Mouse (Mus musculus) neural tube, embryonic 14.5 days (tissue): ENCODE results near the gene Scyl1. TPM values are rescaled to one million over a fixed set of nuclear protein-coding genes. Genes with fewer than 3 reads are reported as not detected.

ENCODE experiments used
- ATAC-seq: fragments of 200-750 bp; cut with Nextera tagmentation; 2 replicates; pipeline ENCODE4 v1.8.0; 2017; ENCODE audit warnings: low read depth, mild to moderate bottlenecking, moderate TSS enrichment, moderate library complexity
- H3K27ac ChIP-seq: fragments of 300-500 bp; sonication (generic); 2 replicates; pipeline ENCODE4 v1.5.1; 2014; ENCODE audit warnings: low read depth, mild to moderate bottlenecking, control low read depth, low read length, moderate library complexity, mixed read lengths
- H3K27me3 ChIP-seq: fragments of 300-500 bp; sonication (generic); 2 replicates; pipeline ENCODE4 v1.6.1; 2014; ENCODE audit warnings: low read length; ENCODE audit not compliant: control insufficient read depth, insufficient read depth
- H3K36me3 ChIP-seq: fragments of 300-500 bp; sonication (generic); 2 replicates; pipeline ENCODE4 v1.6.1; 2014; ENCODE audit warnings: low read length, mixed read lengths; ENCODE audit not compliant: control insufficient read depth, insufficient read depth
- H3K4me1 ChIP-seq: fragments of 300-500 bp; sonication (generic); 2 replicates; pipeline ENCODE4 v1.6.1; 2014; ENCODE audit warnings: low read length; ENCODE audit not compliant: control insufficient read depth, insufficient read depth
- H3K4me2 ChIP-seq: fragments of 300-500 bp; sonication (generic); 2 replicates; pipeline ENCODE4 v1.6.1; 2014; ENCODE audit warnings: mild to moderate bottlenecking, low read depth, low read length, control low read depth
- H3K4me3 ChIP-seq: fragments of 300-500 bp; sonication (generic); 2 replicates; pipeline ENCODE4 v1.5.1; 2014; ENCODE audit warnings: low read depth, low read length, control low read depth, mixed read lengths
- H3K9ac ChIP-seq: fragments of 300-500 bp; sonication (generic); replicated peaks from 2 replicates; pipeline ENCODE4 v1.6.1; 2014; ENCODE audit warnings: low read depth, mild to moderate bottlenecking, control low read depth, low read length, mixed read lengths
- H3K9me3 ChIP-seq: fragments of 300-500 bp; sonication (generic); 2 replicates; pipeline ENCODE4 v1.6.1; 2016; ENCODE audit warnings: low read length; ENCODE audit not compliant: control insufficient read depth
- WGBS: fragments of 180-500 bp; shearing (Covaris S2); extraction: QIAGEN DNeasy Blood & Tissue Kit; methylation state at CpG from one replicate; pipeline ENCODE4 v1.1.7; 2014; 5-methylcytosine and 5-hydroxymethylcytosine counted together
- polyA plus RNA-seq: library from polyadenylated mRNA; unstranded; fragments of >200 nt; fragmentation: Nextera tagmentation; extraction: Ambion mirVana; gene quantifications from 2 replicates; pipeline ENCODE4 v1.2.1, GENCODE M21; 2014

Scyl1 gene
- polyA plus RNA-seq, 1 experiment from 2014 or later, result 78.5 TPM

- no peak overlapping the region for H3K4me3 ChIP-seq
- H3K4me1 ChIP-seq, result peaks cover 27% of the 10 kb centered on the region
- H3K4me2 ChIP-seq, result peak overlapping the region; percentile 100
- peaks cover 4% of the 10 kb centered on the region; the same call in 1 of the 2 replicates for H3K27me3 ChIP-seq
- H3K9ac ChIP-seq, result peak overlapping the region; percentile 95; the same call in 1 of the 2 replicates
- 31% methylated on average over 8 of the region's 8 CpGs for WGBS
- no peaks in the 10 kb centered on the region for H3K9me3 ChIP-seq
- H3K36me3 ChIP-seq, result no peaks in the 10 kb centered on the region
- no peak for ATAC-seq
- peak overlapping the region; percentile 100 for H3K27ac ChIP-seq
These were observed 33.2 kb upstream of the Scyl1 start for GRCm38 (mm10) chr19:5804371-5804899.

- H3K4me2 ChIP-seq, result peak overlapping the region; percentile 100
- peaks cover 27% of the 10 kb centered on the region for H3K4me1 ChIP-seq
- H3K36me3 ChIP-seq, result no peaks in the 10 kb centered on the region
- under 1% methylated on average over 16 of the region's 16 CpGs for WGBS
- peaks cover 4% of the 10 kb centered on the region; the same call in 1 of the 2 replicates for H3K27me3 ChIP-seq
- peak overlapping the region; percentile 100 for H3K27ac ChIP-seq
- peak overlapping the region; percentile 98 for H3K4me3 ChIP-seq
- H3K9ac ChIP-seq, result peak overlapping the region; percentile 95
- peak; percentile 16; the same call in 1 of the 2 replicates for ATAC-seq
- no peaks in the 10 kb centered on the region for H3K9me3 ChIP-seq
These were observed 32.7 kb upstream of the Scyl1 start for GRCm38 (mm10) chr19:5803881-5804279.

- peaks cover 27% of the 10 kb centered on the region for H3K4me1 ChIP-seq
- 0 out of 2 replicates have a peak, but pooled peaks cover 3% of the 10 kb centered on the region for H3K36me3 ChIP-seq
- WGBS, result under 1% methylated on average over 66 of the region's 67 CpGs
- H3K4me2 ChIP-seq, result peak overlapping the region; percentile 100
- H3K9me3 ChIP-seq, result no peaks in the 10 kb centered on the region
- peaks cover 4% of the 10 kb centered on the region; the same call in 1 of the 2 replicates for H3K27me3 ChIP-seq
- H3K27ac ChIP-seq, result peak overlapping the region; percentile 100
- H3K4me3 ChIP-seq, result peak overlapping the region; percentile 98
- peak; percentile 97 for ATAC-seq
- H3K9ac ChIP-seq, result peak overlapping the region; percentile 95
These were observed 32.0 kb upstream of the Scyl1 start for GRCm38 (mm10) chr19:5803041-5803880.

- WGBS, result under 1% methylated on average over 4 of the region's 4 CpGs
- no peak for ATAC-seq
- peaks cover 3% of the 10 kb centered on the region; the same call in 1 of the 2 replicates for H3K36me3 ChIP-seq
These were observed 31.5 kb upstream of the Scyl1 start for GRCm38 (mm10) chr19:5802787-5803040.

GRCm38 (mm10) chr19:5802011-5802786, 31.0 kb upstream of the Scyl1 start:
- under 1% methylated on average over 25 of the region's 25 CpGs for WGBS
- no peaks in the 10 kb centered on the region for H3K9me3 ChIP-seq
- H3K27me3 ChIP-seq, result peaks cover 4% of the 10 kb centered on the region; the same call in 1 of the 2 replicates
- H3K4me2 ChIP-seq, result peak overlapping the region; percentile 100
- H3K9ac ChIP-seq, result peak overlapping the region; percentile 95
- peaks cover 8% of the 10 kb centered on the region; the same call in 1 of the 2 replicates for H3K36me3 ChIP-seq
- H3K27ac ChIP-seq, result peak overlapping the region; percentile 100
- ATAC-seq, result peak; percentile 63; the same call in 1 of the 2 replicates
- peak overlapping the region; percentile 98 for H3K4me3 ChIP-seq
- H3K4me1 ChIP-seq, result peaks cover 30% of the 10 kb centered on the region

More at GRCm38 (mm10) chr19:5802787-5803040, 31.5 kb upstream of the Scyl1 start:
- Histone ChIP-seq H3K9me3 (no peaks in the 10 kb centered on the region), H3K4me3 (peak overlapping the region; percentile 98), H3K27ac (peak overlapping the region; percentile 100), H3K27me3 (peaks cover 4% of the 10 kb centered on the region; the same call in 1 of the 2 replicates), H3K4me1 (peaks cover 28% of the 10 kb centered on the region), H3K9ac (peak overlapping the region; percentile 95), H3K4me2 (peak overlapping the region; percentile 100)

- 4% methylated on average over 3 of the region's 3 CpGs for WGBS
- no peak for ATAC-seq
These were observed 30.3 kb upstream of the Scyl1 start for GRCm38 (mm10) chr19:5801432-5801964.

GRCm38 (mm10) chr19:5800632-5801431, 29.6 kb upstream of the Scyl1 start:
- peak overlapping the region; percentile 98 for H3K4me3 ChIP-seq
- H3K9ac ChIP-seq, result peak overlapping the region; percentile 95
- H3K9me3 ChIP-seq, result no peaks in the 10 kb centered on the region
- H3K36me3 ChIP-seq, result peaks cover 21% of the 10 kb centered on the region; the same call in 1 of the 2 replicates
- peak overlapping the region; percentile 100 for H3K4me2 ChIP-seq
- peak overlapping the region; percentile 86 for H3K27ac ChIP-seq
- no peak for ATAC-seq
- H3K4me1 ChIP-seq, result peaks cover 29% of the 10 kb centered on the region
- H3K27me3 ChIP-seq, result peaks cover 4% of the 10 kb centered on the region; the same call in 1 of the 2 replicates
- WGBS, result under 1% methylated on average over 19 of the region's 19 CpGs

More at GRCm38 (mm10) chr19:5801432-5801964, 30.3 kb upstream of the Scyl1 start:
- Histone ChIP-seq H3K27ac (peak overlapping the region; percentile 100), H3K27me3 (peaks cover 4% of the 10 kb centered on the region; the same call in 1 of the 2 replicates), H3K4me1 (peaks cover 28% of the 10 kb centered on the region), H3K36me3 (peaks cover 15% of the 10 kb centered on the region; the same call in 1 of the 2 replicates), H3K4me3 (peak overlapping the region; percentile 98), H3K4me2 (peak overlapping the region; percentile 100), H3K9me3 (no peaks in the 10 kb centered on the region), H3K9ac (peak overlapping the region; percentile 95)

- peak overlapping the region; percentile 100 for H3K4me2 ChIP-seq
- H3K27ac ChIP-seq, result peak overlapping the region; percentile 86
- peak overlapping the region; percentile 95 for H3K9ac ChIP-seq
- peaks cover 26% of the 10 kb centered on the region for H3K36me3 ChIP-seq
- WGBS, result 0% methylated on average over 2 of the region's 2 CpGs
- no peak for ATAC-seq
- no peaks in the 10 kb centered on the region for H3K9me3 ChIP-seq
- peak overlapping the region; percentile 98 for H3K4me3 ChIP-seq
- peaks cover 4% of the 10 kb centered on the region; the same call in 1 of the 2 replicates for H3K27me3 ChIP-seq
- H3K4me1 ChIP-seq, result peaks cover 33% of the 10 kb centered on the region
These were observed 29.1 kb upstream of the Scyl1 start for GRCm38 (mm10) chr19:5800350-5800631.
